Mouse (Mus musculus): ENCODE results near the gene Tmem33.

Gene Tmem33

GRCm38 (mm10) chr5:67260531-67261371, at the start of gene Tmem33:
Tmem33 (plus strand) TSS chr5:67260565.
- ChIA-PET POLR2A (interaction anchor here (0.5 to 2.9 kb wide), 31 partner anchors 8 to 940 kb away, joined by 3 to 15 read pairs (median 4); partner anchors contain the start of genes Uchl1 (in 2 of the 4), Bend4 (in 1 of the 4) and Limch1 (in 1 of the 4)), CTCF (interaction anchor here in 1 of 4 experiments (0.6 kb wide), 1 partner anchor 271 kb away, joined by 5 read pairs; no protein-coding TSS in a partner anchor)

- ChIA-PET CTCF (no interaction called here), POLR2A (no interaction called here)
Observed at GRCm38 (mm10) chr5:67213168-67213567, 47.2 kb upstream of the Tmem33 start.

- POLR2A ChIA-PET: interaction anchor here in 2 of 4 experiments (0.6 to 1.1 kb wide), 6 partner anchors 14 to 504 kb away, joined by 3 to 4 read pairs (median 3); no protein-coding TSS in a partner anchor
- CTCF ChIA-PET: interaction anchor here (0.6 to 1.1 kb wide), 5 partner anchors 32 to 411 kb away, joined by 3 to 5 read pairs (median 3); no protein-coding TSS in a partner anchor
Observed at GRCm38 (mm10) chr5:67215121-67216030, 45.0 kb upstream of the Tmem33 start.

GRCm38 (mm10) chr5:67216031-67216778, 44.2 kb upstream of the Tmem33 start:
- ChIA-PET POLR2A (interaction anchor here in 3 of 4 experiments (0.5 to 1.1 kb wide), 9 partner anchors 9 to 540 kb away, joined by 3 to 5 read pairs (median 3); partner anchors contain the start of genes Phox2b (in 1 of the 3) and Uchl1 (in 1 of the 3)), CTCF (interaction anchor here (0.6 to 1.1 kb wide), 6 partner anchors 16 to 412 kb away, joined by 3 to 5 read pairs (median 4); no protein-coding TSS in a partner anchor)

GRCm38 (mm10) chr5:67216779-67217095, 43.6 kb upstream of the Tmem33 start:
- ChIA-PET CTCF (interaction anchor here in 2 of 4 experiments (0.6 to 1.1 kb wide), 3 partner anchors 16 to 315 kb away, joined by 3 to 5 read pairs (median 4); no protein-coding TSS in a partner anchor), POLR2A (interaction anchor here in 3 of 4 experiments (0.5 to 1.1 kb wide), 6 partner anchors 10 to 541 kb away, joined by 3 to 5 read pairs (median 4); partner anchors contain the start of genes Phox2b (in 1 of the 3) and Uchl1 (in 1 of the 3))

- ChIA-PET POLR2A (interaction anchor here in 1 of 4 experiments (1.4 kb wide), 1 partner anchor 9 kb away, joined by 3 read pairs; no protein-coding TSS in a partner anchor), CTCF (interaction anchor here in 2 of 4 experiments (0.5 to 1.5 kb wide), 2 partner anchors 120 to 174 kb away, joined by 4 to 5 read pairs; no protein-coding TSS in a partner anchor)
Observed at GRCm38 (mm10) chr5:67221901-67222300, 38.5 kb upstream of the Tmem33 start.

GRCm38 (mm10) chr5:67222440-67223390, 37.6 kb upstream of the Tmem33 start:
- POLR2A ChIA-PET: interaction anchor here in 2 of 4 experiments (0.5 to 1.4 kb wide), 3 partner anchors 8 to 18 kb away, joined by 3 to 4 read pairs (median 3); no protein-coding TSS in a partner anchor
- CTCF ChIA-PET: interaction anchor here (0.5 to 1.5 kb wide), 5 partner anchors 10 to 175 kb away, joined by 3 to 5 read pairs (median 4); no protein-coding TSS in a partner anchor

- ChIA-PET CTCF (interaction anchor here in 1 of 4 experiments (1.5 kb wide), 1 partner anchor 175 kb away, joined by 4 read pairs; no protein-coding TSS in a partner anchor), POLR2A (interaction anchor here in 2 of 4 experiments (0.5 to 1.4 kb wide), 3 partner anchors 7 to 18 kb away, joined by 3 to 4 read pairs (median 3); no protein-coding TSS in a partner anchor)
Observed at GRCm38 (mm10) chr5:67223391-67224121, 36.8 kb upstream of the Tmem33 start.

GRCm38 (mm10) chr5:67224122-67224502, 36.3 kb upstream of the Tmem33 start:
- CTCF ChIA-PET: no interaction called here
- POLR2A ChIA-PET: no interaction called here

GRCm38 (mm10) chr5:67225758-67226157, 34.6 kb upstream of the Tmem33 start:
- ChIA-PET CTCF (interaction anchor here in 1 of 4 experiments (0.6 kb wide), 1 partner anchor 308 kb away, joined by 3 read pairs; no protein-coding TSS in a partner anchor), POLR2A (no interaction called here)

GRCm38 (mm10) chr5:67227261-67227660, 33.1 kb upstream of the Tmem33 start:
- ChIA-PET CTCF (no interaction called here), POLR2A (no interaction called here)

- POLR2A ChIA-PET: no interaction called here
- CTCF ChIA-PET: no interaction called here
Observed at GRCm38 (mm10) chr5:67227682-67228444, 32.5 kb upstream of the Tmem33 start.

- ChIA-PET POLR2A (no interaction called here), CTCF (interaction anchor here in 2 of 4 experiments (0.6 to 0.7 kb wide), 2 partner anchors 177 to 187 kb away, joined by 3 to 5 read pairs; no protein-coding TSS in a partner anchor)
Observed at GRCm38 (mm10) chr5:67234682-67235081, 25.7 kb upstream of the Tmem33 start.

GRCm38 (mm10) chr5:67235462-67235861, 24.9 kb upstream of the Tmem33 start:
- ChIA-PET CTCF (no interaction called here), POLR2A (no interaction called here)

- ChIA-PET POLR2A (interaction anchor here in 1 of 4 experiments (0.5 kb wide), 1 partner anchor 22 kb away, joined by 3 read pairs; no protein-coding TSS in a partner anchor), CTCF (interaction anchor here in 1 of 4 experiments (0.8 kb wide), 1 partner anchor 188 kb away, joined by 3 read pairs; no protein-coding TSS in a partner anchor)
Observed at GRCm38 (mm10) chr5:67236601-67237000, 23.8 kb upstream of the Tmem33 start.

Data from embryonic stem cell, embryonic (primary cell).